In genomic region chr9:70817396-70817795, GRCm38 (mm10) we compare ENCODE assay signal across 16 mouse cellular contexts.
DNase-seq lines count a peak whose midpoint lies in the region; ATAC-seq lines count a peak whose summit lies in the region.
"Had no signal": no experiment of that assay in that cellular context is flagged by ENCODE, and none has a peak within 500 bp of the region (broad histone marks: within the 10 kb centered on the region; RNA-seq: fewer than 3 reads in every experiment).

No protein-coding gene starts in this region.

- H3K27ac ChIP-seq in hindbrain, embryonic 14.5 days = peak overlapping the region; percentile 41
- no peak overlapping the region for H3K27ac ChIP-seq in hindbrain, embryonic 12.5 days
- H3K27ac ChIP-seq in midbrain, embryonic 12.5 days (replicated peaks) = peak overlapping the region; percentile 20; the same call in 1 of the 2 replicates
- H3K27ac ChIP-seq in heart, embryonic 11.5 days (ENCODE audit: low read depth, low read length) = no peak overlapping the region
- H3K27ac ChIP-seq: embryonic facial prominence, embryonic 15.5 days; intestine, embryonic 15.5 days; limb, embryonic 13.5 days had no signal

- H3K4me3 ChIP-seq in hindbrain, embryonic 14.5 days (replicated peaks; ENCODE audit: low read length) = no peak overlapping the region
- H3K4me3 ChIP-seq in hindbrain, embryonic 12.5 days = no peak overlapping the region
- no peak overlapping the region for H3K4me3 ChIP-seq in midbrain, embryonic 12.5 days
- H3K4me3 ChIP-seq in heart, embryonic 11.5 days (ENCODE audit: low read depth, low read length) = no peak overlapping the region
- H3K4me3 ChIP-seq: embryonic facial prominence, embryonic 15.5 days; intestine, embryonic 15.5 days; limb, embryonic 13.5 days had no signal

- no peak for ATAC-seq in hindbrain, embryonic 14.5 days (ENCODE audit: low FRiP score)
- no peak for ATAC-seq in hindbrain, embryonic 12.5 days (ENCODE audit: low FRiP score)
- ATAC-seq in midbrain, embryonic 12.5 days (ENCODE audit: low FRiP score, low read depth) = no peak
- no peak for ATAC-seq in heart, embryonic 11.5 days (replicated peaks; ENCODE audit: insufficient number of reproducible peaks, low FRiP score, low TSS enrichment)
- ATAC-seq: forebrain, embryonic 16.5 days; intestine, embryonic 15.5 days had no signal

- no peaks in the 10 kb centered on the region for H3K36me3 ChIP-seq in hindbrain, embryonic 14.5 days (replicated peaks; ENCODE audit: control insufficient read depth, insufficient read depth)
- H3K36me3 ChIP-seq in hindbrain, embryonic 12.5 days = no peaks in the 10 kb centered on the region
- H3K36me3 ChIP-seq in midbrain, embryonic 12.5 days = no peaks in the 10 kb centered on the region
- H3K36me3 ChIP-seq in heart, embryonic 11.5 days (ENCODE audit: control insufficient read depth, insufficient read depth, low read length) = no peaks in the 10 kb centered on the region
- H3K36me3 ChIP-seq: embryonic facial prominence, embryonic 15.5 days; intestine, embryonic 15.5 days; limb, embryonic 13.5 days had no signal

- H3K27me3 ChIP-seq in hindbrain, embryonic 14.5 days (ENCODE audit: control insufficient read depth, insufficient read depth, low read length) = no peaks in the 10 kb centered on the region
- no peaks in the 10 kb centered on the region for H3K27me3 ChIP-seq in hindbrain, embryonic 12.5 days
- no peaks in the 10 kb centered on the region for H3K27me3 ChIP-seq in midbrain, embryonic 12.5 days
- no peaks in the 10 kb centered on the region for H3K27me3 ChIP-seq in heart, embryonic 11.5 days (ENCODE audit: control insufficient read depth, insufficient read depth, low read length)
- H3K27me3 ChIP-seq: embryonic facial prominence, embryonic 15.5 days; intestine, embryonic 15.5 days; limb, embryonic 13.5 days had no signal

- no peak for DNase-seq in hindbrain, embryonic 14.5 days (ENCODE audit: low spot score)
- peak; percentile 17 for DNase-seq in right cerebral cortex, adult 18-20 months
- DNase-seq in right cerebral cortex, postnatal 14 days = no peak
- DNase-seq in adrenal gland, adult 2 months = no peak
- no peak for DNase-seq in ovary, postnatal 36 days (ENCODE audit: low spot score)
- DNase-seq: adrenal gland, postnatal 25 days; cerebellum, postnatal 36 days; gastrocnemius, postnatal 36 days; kidney, postnatal 25 days had no signal

- 7% methylated on average over 1 of the region's 1 CpGs for WGBS in hindbrain, embryonic 14.5 days
- 12% methylated on average over 1 of the region's 1 CpGs for WGBS in hindbrain, embryonic 12.5 days
- WGBS in midbrain, embryonic 12.5 days = 30% methylated on average over 1 of the region's 1 CpGs
- 70% methylated on average over 1 of the region's 1 CpGs for WGBS in heart, embryonic 11.5 days (ENCODE audit: insufficient replicate concordance)

- peaks cover 15% of the 10 kb centered on the region for H3K4me1 ChIP-seq in hindbrain, embryonic 14.5 days (replicated peaks; ENCODE audit: control insufficient read depth, insufficient read depth, low read length)
- H3K4me1 ChIP-seq in hindbrain, embryonic 12.5 days = peaks cover 17% of the 10 kb centered on the region
- peaks cover 6% of the 10 kb centered on the region for H3K4me1 ChIP-seq in midbrain, embryonic 12.5 days
- peaks cover 9% of the 10 kb centered on the region for H3K4me1 ChIP-seq in heart, embryonic 11.5 days (ENCODE audit: control insufficient read depth, insufficient read depth, low read length)

- H3K4me2 ChIP-seq in hindbrain, embryonic 14.5 days (replicated peaks) = no peak overlapping the region
- H3K4me2 ChIP-seq in hindbrain, embryonic 12.5 days (replicated peaks) = no peak overlapping the region
- no peak overlapping the region for H3K4me2 ChIP-seq in midbrain, embryonic 12.5 days (replicated peaks)
- H3K4me2 ChIP-seq in heart, embryonic 11.5 days = no peak overlapping the region
- H3K4me2 ChIP-seq: embryonic facial prominence, embryonic 15.5 days; intestine, embryonic 15.5 days; limb, embryonic 13.5 days had no signal

- no peaks in the 10 kb centered on the region for H3K9me3 ChIP-seq in hindbrain, embryonic 14.5 days (ENCODE audit: control insufficient read depth, low read length)
- no peaks in the 10 kb centered on the region for H3K9me3 ChIP-seq in hindbrain, embryonic 12.5 days (replicated peaks)
- H3K9me3 ChIP-seq in midbrain, embryonic 12.5 days = no peaks in the 10 kb centered on the region
- H3K9me3 ChIP-seq in heart, embryonic 11.5 days (replicated peaks; ENCODE audit: control insufficient read depth, low read length) = no peaks in the 10 kb centered on the region
- H3K9me3 ChIP-seq: embryonic facial prominence, embryonic 15.5 days; intestine, embryonic 15.5 days; limb, embryonic 13.5 days had no signal

- H3K9ac ChIP-seq in hindbrain, embryonic 14.5 days = no peak overlapping the region
- H3K9ac ChIP-seq in hindbrain, embryonic 12.5 days = no peak overlapping the region
- no peak overlapping the region for H3K9ac ChIP-seq in midbrain, embryonic 12.5 days (replicated peaks)
- H3K9ac ChIP-seq in heart, embryonic 11.5 days (ENCODE audit: low read depth, low read length) = no peak overlapping the region
- H3K9ac ChIP-seq: embryonic facial prominence, embryonic 15.5 days; intestine, embryonic 15.5 days; limb, embryonic 13.5 days had no signal

Comparison
In these comparisons a context has a peak if more than half of its experiments do, and no peak if none do; other contexts are left out.
1. H3K27ac ChIP-seq: peak in hindbrain, embryonic 14.5 days (single experiment) and midbrain, embryonic 12.5 days (single experiment); none in hindbrain, embryonic 12.5 days (single experiment) and heart, embryonic 11.5 days (single experiment).